Mouse (Mus musculus) adrenal gland (tissue): ENCODE results near the gene Lbp.

Experiments
- intact Hi-C: fragments of 180-260 bp; cut with DNase I; formaldehyde crosslinking; loops from one replicate; pipeline ENCODE4 v1.15.1; 2025

Lbp gene

DNA sequence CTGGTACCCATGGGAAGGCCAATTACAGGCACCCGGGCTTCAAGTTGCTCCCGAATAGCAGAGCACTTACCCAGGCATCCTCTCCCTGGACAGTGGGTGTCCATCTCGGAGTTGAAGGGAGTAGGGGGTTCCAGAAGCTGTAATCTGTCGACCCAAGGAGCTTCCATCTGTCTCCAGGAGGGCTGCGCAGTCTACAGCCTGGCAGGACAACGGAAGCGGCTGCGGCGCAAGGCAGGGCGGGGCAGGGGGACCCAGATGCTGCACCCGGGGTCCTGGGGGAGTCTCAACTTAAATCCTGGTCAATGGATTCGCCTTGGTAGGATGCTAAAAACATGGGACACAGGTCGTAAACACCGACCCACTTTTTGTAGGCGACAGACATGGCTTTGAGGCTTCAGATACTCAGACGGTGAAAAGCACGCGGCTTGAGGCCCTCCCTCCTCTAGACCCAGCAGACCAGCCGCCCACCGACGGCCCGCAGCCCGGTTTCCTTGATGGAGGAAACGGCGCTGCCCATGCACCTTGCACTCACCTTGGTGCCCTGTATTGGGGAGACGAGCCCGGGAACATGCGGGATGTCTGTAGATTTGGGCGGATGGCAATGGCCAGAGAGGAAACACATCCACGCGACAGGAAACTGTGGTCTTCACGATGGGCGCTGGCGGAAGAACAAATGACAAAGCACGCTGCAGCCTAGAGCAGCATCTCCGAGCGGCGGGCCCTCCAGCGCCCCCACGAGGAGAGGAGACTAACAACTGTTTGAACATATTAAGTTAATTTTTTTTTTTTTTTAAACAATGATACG, 54.8 kb downstream of the Lbp start:
- intact Hi-C loops: no loop called here

DNA sequence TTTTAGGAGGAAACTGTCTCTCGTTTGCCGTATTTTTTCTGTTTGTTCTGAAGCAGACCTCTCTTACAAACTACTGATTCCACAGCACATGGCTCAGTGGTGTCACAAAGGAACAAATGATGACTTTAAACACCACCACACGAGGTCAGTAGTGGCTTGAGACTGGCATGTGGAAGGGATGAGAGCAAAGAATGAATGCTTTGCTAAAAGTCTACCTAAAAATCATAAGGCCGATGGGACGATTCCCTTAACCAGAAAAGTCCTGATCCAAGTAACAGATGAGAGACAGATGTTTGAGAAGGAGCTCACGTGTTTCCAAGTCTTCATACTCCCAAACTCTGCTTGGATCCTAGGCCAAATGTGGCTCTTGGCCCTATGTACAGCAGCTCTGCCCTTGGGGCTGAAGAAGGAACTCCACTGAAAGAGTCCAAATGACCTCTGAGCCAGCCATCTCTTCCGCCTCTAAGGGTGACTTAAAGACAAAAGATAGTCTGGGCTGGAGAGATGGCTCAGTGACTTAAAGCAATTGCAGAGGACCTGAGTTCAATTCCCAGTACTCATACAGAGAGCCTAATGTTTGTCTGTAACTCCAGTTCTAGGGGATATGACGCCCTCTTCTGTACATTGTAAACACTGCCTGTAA, 55.5 kb downstream of the Lbp start:
- intact Hi-C loops: no loop called here

DNA sequence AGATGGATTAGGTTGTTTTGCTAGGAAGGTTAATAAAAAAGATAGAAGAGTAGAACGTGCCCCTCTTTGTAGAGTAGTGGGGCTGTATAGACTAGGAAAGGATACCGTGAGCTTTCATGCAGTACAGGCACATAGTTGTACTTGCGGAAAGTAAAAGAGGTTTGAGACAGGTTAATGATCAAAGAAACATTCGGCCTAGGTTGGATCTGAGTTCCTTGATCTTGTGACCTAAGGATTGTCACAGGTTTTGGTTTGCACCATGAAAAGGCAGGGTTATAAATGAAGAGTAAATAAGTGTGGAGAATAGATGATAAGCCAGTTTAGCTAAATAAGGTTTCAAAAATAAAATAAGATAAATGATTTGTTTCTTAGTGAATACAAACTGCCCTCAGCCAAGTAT, 57.9 kb downstream of the Lbp start:
- intact Hi-C loops: no loop called here

DNA sequence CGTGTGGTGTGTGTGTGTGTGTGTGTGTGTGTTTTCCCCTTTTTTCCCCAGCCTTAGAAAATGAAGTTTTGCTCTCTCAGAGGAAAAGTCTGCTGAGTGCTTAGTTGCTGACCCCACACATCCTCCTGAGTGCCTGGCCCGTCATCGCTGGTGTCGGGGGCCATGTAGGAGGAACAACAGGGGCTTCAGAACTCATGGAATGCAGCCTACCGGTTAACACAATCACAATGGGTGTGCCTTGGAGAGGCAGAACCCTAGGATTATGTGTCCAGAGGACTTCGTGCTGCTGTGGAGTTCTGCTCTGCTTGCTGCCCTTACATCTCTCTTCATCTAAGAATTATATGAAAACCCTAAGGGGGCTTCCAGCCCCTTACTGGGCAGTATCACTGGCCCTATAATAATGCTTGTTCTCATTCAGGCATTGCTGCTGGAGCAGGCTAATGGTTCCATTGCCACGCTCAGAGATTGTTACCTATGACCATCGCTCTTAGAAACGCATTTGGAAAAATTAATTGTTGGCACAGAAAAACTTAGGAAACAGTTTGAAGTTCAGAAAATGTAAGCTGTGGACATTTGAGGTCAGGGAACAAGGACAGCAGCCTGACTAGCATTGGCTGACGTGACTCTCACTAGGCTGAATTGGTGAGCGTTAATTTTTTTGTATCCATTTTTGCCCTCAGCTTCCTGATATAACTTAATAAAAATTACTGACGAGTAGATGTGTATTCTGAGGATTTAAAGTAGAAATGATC, 59.0 kb downstream of the Lbp start:
- intact Hi-C loops: no loop called here

DNA sequence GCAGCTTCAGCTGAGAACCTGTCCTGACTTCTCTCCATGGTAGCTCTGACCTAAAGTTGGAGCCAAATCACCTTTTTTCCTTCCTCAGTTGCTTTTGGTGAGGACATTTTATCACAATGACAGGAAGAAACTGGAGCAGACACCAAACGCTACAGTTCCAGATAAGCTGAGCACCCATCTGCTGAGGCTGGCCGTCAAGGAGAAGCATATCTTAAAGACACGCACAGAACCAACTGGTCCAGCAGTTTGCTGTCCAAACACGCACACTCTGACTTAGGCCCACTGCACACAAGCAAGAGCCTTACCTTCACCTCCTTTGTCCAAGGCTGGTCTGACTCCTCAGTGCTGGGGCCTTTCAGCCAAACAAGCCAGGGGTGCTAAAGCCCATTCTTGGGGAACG, 61.4 kb downstream of the Lbp start:
- intact Hi-C loops: no loop called here

DNA sequence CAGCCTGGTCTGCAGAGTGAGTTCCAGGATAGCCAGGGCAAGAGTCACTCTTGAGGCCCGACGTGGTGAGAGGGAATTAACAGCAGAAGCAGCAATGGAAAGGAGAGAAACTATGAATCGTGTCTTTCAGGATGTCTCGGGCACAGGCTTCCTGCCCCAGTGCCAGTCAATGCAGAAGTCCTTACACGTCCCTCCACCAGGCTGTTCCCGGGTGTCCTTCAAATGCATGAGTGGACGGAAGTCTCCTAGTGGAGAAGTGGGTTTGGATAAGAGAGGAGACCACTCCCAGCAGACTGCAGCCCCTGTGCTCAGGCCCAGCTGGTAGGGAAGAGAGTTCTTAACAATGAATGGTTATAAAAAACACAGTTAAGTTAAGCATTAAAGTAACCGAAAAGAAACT, 62.0 kb downstream of the Lbp start:
- intact Hi-C loops: no loop called here

DNA sequence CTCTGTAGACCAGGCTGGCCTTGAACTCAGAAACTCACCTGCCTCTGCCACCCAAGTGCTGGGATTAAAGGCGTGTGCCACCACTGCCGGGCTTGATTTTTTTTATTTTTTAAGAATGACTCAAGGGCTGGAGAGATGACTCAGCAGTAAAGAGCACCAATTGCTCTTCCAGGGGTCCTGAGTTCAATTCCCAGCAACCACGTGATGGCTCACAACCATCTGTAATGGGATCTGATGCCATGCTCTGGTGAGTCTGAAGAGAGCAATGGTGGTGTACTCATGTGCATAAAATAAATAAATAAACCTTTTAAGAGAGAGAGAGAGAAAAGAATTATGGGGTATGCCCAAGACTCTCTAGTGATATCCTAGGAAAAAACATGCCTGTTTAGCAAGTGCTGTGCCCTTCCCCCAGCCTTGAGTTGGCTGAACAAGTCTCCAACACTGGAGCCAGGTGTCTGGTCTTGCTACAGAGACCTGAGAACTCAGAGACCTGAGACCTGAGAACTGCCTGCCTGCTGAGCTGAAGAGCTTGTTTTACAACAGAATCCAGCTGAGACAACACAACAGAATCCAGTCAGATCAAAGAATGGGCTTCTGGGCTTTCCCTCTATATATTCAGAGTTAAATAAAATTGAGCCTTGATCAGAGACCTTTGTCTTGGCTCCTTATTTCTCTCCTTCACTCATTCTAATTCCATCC, 63.3 kb downstream of the Lbp start:
- intact Hi-C loops: no loop called here

DNA sequence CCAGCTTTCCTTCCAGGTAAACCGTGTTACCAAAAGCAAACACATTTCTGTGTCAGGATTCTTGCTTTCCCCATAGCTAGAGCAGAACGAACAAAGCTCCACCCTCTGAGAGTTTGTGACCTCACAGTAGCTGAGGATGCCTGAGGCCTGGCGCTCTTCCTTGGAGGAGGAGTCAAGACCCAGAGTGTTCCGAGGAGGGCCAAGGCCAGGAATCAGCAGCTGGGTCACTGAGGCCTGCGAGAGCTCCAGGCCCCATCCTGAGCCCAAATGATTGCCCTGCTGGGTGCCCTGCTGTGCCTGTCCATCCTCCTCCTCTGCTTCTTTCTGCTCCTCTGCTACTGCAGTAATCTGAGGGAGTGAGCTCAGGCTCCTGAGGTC, 63.9 kb downstream of the Lbp start:
- intact Hi-C loops: no loop called here

DNA sequence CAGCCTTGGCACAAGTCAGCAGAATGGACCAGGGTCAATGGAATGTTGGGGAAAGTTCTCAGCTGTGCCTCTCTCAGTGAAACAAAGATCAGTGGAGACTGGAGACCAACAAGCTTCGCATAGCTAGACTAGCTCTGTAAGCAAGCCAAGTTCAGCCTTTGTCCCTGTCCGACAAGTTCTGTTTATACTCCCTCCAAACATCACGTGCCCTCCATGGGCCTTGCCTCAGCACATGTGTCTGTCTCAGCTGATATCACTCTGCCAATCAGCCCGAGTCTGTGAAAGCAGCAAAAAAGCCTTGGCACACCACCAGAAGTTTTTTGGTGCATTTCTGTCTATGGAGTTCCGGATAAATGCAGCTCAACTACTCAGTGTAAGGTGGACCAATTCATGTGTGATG, 66.8 kb downstream of the Lbp start:
- intact Hi-C loops: no loop called here

DNA sequence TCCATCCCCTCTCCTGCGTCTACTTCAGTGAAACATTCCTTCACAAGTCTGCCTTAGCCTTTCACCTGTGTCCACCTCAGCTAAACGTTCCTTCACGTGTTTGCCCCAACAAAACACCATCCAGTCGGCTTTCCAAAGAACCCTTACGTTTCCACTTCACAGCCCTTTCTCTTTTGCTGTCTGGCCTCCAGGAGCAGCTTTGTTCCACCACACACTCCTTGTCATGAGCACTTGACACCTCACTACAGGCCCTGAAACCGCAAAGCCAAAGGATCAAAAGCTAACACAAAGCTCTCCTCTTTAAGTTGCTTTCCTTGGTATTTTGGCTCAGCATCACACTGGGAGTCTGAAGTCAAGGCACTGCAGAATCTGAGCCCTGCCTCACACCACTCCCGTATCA, 67.2 kb downstream of the Lbp start:
- intact Hi-C loops: no loop called here

DNA sequence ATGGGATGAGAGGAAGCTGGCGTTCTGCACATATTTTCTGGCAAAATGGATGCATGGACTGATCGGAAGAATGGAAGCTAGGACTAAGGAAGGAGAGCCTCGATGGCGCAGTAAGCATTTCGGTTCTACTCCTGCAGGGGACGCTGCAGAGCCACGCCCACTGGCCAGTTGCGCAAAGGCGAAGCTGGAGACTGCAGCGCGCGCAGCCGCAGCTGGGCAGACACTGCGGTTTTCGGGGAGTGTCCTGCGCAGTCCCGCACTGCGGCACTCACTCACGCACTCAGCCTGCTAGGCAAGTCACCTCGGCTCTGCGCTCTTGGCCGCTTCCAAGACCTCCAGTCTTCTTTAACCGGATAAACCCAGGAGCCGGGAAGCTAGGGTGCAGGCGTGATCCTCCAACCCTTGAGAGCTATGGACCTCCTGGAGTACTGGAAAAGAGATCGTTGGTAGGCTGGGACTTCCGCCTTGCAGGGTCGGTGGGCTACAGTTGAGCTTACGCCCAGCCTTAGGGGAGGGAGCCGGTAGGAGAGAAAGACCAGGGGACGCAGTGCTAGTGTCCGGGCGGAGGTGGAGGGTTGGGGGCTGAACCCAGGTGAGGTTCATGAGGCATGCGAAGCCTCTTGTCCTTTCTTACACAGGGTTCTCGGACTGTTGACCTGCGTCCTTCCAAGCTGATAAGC, 69.3 kb downstream of the Lbp start, which contains the start of gene Snhg11:
Snhg11 (plus strand) TSS at position 196 of the 680 bp plus-strand sequence.
- intact Hi-C loops: no loop called here

DNA sequence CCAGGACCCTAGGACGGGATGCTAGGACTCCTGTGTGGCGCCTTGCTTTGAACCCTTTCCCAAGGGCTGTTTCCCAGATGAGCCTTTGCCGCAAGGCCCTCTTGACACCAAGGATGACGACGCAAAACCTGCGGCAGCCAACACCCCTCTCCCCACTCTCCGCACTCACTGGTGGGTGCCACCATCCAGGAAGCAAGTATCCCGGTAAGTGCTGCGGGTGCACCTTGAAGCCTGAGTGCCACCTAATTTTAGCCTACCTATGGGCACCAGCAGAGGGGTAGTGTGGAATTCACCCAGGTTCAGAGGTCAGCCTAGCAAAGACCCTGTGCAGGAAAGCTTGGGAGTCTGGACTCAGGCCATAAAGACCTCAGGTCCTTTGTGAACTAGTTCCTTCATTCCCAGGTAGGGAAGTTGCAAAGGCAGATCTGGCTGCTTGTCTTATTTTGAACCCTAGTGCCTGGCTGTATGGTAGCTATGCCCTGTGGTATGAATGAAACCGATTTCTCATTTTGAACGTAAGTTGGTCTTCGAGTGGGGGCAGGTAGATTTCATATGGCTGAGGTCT, 69.9 kb downstream of the Lbp start:
- intact Hi-C loops: no loop called here

DNA sequence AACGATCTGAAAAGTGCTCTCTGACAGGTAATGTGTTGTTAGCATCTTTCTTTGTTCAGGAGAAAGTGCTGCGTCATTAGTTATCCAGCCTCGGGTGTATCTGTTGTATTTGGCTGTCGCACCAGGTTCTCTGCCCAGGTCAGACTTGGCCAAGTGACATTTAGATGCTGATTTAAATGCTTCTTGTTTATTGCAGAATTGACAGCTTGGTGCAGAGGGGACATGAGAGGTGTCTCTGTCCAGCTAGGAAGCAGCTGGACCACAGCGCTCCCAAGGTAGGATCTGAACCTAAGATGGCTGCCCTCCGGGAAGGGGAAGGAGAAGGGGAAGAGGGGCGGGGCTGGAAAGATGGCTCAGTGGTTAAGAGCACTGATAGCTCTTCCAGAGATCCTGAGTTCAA, 70.5 kb downstream of the Lbp start:
- intact Hi-C loops: no loop called here

DNA sequence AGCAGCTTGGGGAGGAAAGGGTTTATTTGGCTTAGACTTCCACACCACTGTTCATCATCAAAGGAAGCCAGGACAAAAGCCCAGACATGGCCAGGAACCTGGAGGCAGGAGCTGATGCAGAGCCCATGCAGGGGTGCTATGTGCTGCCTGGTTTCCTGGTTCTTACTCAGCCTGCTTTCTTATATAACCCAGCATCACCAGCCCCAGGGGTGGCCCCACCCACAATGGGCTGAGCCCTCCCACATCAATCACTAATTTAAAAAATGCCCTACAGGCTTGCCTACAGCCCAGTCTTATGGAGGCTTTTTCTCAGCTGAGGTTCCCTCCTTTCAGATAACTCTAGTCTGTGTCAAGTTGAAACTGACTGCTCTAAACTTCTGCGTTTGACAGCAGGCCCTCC, 71.5 kb downstream of the Lbp start:
- intact Hi-C loops: no loop called here

DNA sequence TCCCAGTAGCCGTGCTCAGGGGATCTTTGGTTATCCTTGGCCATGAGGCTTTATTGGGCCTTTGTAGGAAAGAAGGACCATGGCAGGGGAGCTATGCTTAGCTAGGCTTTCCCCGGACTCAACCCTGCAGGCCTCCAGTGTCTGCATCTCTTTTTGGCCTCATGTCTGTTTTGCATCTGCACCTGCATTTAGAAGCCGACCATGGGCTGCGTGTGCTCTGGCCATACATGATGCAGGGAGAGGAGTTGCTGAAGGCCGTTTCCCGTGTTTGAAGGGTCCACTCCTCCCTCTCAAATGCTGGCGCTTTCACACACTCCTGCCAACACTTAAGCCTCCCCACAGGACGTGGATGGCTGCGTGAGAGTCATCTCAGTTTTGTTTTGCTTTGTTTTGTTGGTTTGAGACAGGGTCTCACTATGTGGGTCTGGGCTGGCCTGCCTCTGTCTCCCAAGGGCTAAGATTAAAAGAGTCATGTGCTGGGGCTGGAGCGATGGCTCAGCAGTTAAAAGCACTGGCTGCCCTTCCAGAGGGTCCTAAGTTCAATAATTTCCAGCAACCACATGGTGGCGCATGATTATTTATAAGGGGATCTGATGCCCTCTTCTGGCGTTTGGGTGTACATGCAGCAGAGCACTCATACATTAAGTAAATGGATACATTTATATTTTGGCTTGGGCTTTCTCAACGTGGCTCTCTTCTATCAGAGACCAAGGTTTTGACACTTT, 73.2 kb downstream of the Lbp start:
- intact Hi-C loops: no loop called here
